Mouse (Mus musculus) stomach, postnatal 0 days (tissue): ENCODE data around the gene Nckap5l. TPM values are rescaled to one million over a fixed set of nuclear protein-coding genes. Genes with fewer than 3 reads are reported as not detected.

ENCODE experiments used
- ATAC-seq: fragments of 200-750 bp; cut with Nextera tagmentation; 2 replicates; pipeline ENCODE4 v1.8.0; 2017; ENCODE audit not compliant: low FRiP score, low TSS enrichment
- DNase-seq: peaks from one replicate; pipeline ENCODE4 v3.0.0-alpha.2; 2016; ENCODE audit warnings: low spot score
- H3K27ac ChIP-seq: fragments of 300-500 bp; sonication (generic); replicated peaks from 2 replicates; pipeline ENCODE4 v1.5.1; 2014; ENCODE audit warnings: mild to moderate bottlenecking, control low read depth
- H3K27me3 ChIP-seq: fragments of 300-500 bp; sonication (generic); 2 replicates; pipeline ENCODE4 v1.6.1; 2014; ENCODE audit warnings: low read length; ENCODE audit not compliant: control insufficient read depth, insufficient read depth
- H3K36me3 ChIP-seq: fragments of 300-500 bp; sonication (generic); 2 replicates; pipeline ENCODE4 v1.6.1; 2014; ENCODE audit warnings: low read length, mixed read lengths; ENCODE audit not compliant: control insufficient read depth, insufficient read depth
- H3K4me1 ChIP-seq: fragments of 300-500 bp; sonication (generic); replicated peaks from 2 replicates; pipeline ENCODE4 v1.6.1; 2014; ENCODE audit warnings: antibody characterized with exemption; ENCODE audit not compliant: control insufficient read depth, insufficient read depth
- H3K4me2 ChIP-seq: fragments of 300-500 bp; sonication (generic); replicated peaks from 2 replicates; pipeline ENCODE4 v1.6.1; 2014; ENCODE audit warnings: low read depth, mild to moderate bottlenecking, control low read depth, moderate library complexity
- H3K4me3 ChIP-seq: fragments of 300-500 bp; sonication (generic); 2 replicates; pipeline ENCODE4 v1.5.1; 2014; ENCODE audit warnings: low read depth, low read length, control low read depth
- H3K9ac ChIP-seq: fragments of 300-500 bp; sonication (generic); 2 replicates; pipeline ENCODE4 v1.6.1; 2014; ENCODE audit warnings: mild to moderate bottlenecking, low read length, control low read depth, mixed read lengths
- H3K9me3 ChIP-seq: fragments of 300-500 bp; sonication (generic); 2 replicates; pipeline ENCODE4 v1.6.1; 2016; ENCODE audit warnings: low read length; ENCODE audit not compliant: control insufficient read depth
- CTCF ChIP-seq: IDR thresholded peaks from 2 replicates; pipeline ENCODE4 v1.5.1; 2016; ENCODE audit warnings: antibody characterized with exemption, low read depth, mild to moderate bottlenecking, moderate library complexity
- EP300 ChIP-seq: optimal IDR thresholded peaks from 2 replicates; pipeline ENCODE3; 2016; ENCODE audit warnings: antibody characterized with exemption
- WGBS: fragments of 180-500 bp; shearing (Covaris S2); extraction: QIAGEN DNeasy Blood & Tissue Kit; methylation state at CpG from one replicate; pipeline ENCODE4 v1.1.7; 2014; 5-methylcytosine and 5-hydroxymethylcytosine counted together
- polyA plus RNA-seq: library from polyadenylated mRNA; unstranded; fragments of >200 nt; fragmentation: Nextera tagmentation; extraction: Ambion mirVana; gene quantifications from 2 replicates; pipeline ENCODE4 v1.2.1, GENCODE M21; 2015

Gene Nckap5l
- polyA plus RNA-seq, 1 experiment from 2014 or later: 2.1 TPM

- TF ChIP-seq CTCF: no peak
- no peak for TF ChIP-seq EP300
- ATAC-seq (peak; percentile 84), DNase-seq (peak; percentile 73)
- Histone ChIP-seq H3K4me3 (no peak overlapping the region), H3K9ac (no peak overlapping the region), H3K4me2 (peak overlapping the region; percentile 17; the same call in 1 of the 2 replicates), H3K27me3 (no peaks in the 10 kb centered on the region), H3K9me3 (no peaks in the 10 kb centered on the region), H3K36me3 (no peaks in the 10 kb centered on the region), H3K27ac (peak overlapping the region; percentile 67), H3K4me1 (peaks cover 3% of the 10 kb centered on the region)
- WGBS: 36% methylated on average over 2 of the region's 2 CpGs
Measured at GRCm38 (mm10) chr15:99440112-99440815, 17.3 kb downstream of the Nckap5l start.

DNA sequence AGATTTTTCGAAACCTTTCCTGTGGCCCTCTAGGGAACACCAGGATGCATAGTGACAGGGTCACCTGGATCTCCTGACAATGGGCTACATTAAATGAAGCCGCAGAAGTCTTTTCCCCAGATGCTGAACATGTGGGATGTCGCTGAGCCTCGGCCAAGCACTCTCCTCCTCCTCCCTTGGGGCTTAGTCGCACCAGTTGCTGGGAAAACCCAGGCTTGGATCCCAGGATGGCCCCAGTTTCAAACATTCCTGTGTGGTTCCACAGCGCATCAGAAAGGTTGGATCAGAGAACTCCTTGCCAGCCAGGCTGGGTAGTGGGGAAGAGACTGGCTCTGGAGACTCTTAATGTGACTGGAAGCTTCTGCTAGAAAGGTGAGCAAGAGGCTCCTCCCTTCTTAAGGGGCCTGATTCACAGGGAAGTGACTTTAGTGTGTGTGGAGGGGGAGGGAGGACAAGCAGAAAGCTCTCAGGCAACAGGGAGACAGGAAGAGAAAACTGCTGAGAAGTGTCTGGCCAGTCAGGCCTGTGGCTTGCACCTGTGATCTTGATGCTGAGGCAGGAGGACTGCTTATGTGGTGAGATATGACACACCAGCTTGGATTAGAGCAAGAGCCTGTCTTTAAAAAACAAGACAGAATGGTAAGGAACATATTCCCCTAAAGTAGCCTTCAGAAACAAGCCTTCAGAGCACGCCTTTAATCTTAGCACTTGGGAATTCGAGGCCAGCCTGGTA is 18.4 kb downstream of the Nckap5l start:
- no peak for TF ChIP-seq EP300
- no peak for TF ChIP-seq CTCF
- WGBS: 60% methylated on average over 8 of the region's 8 CpGs
- Histone ChIP-seq H3K4me3 (no peak overlapping the region), H3K9ac (no peak overlapping the region), H3K36me3 (no peaks in the 10 kb centered on the region), H3K27me3 (no peaks in the 10 kb centered on the region), H3K4me1 (peaks cover 3% of the 10 kb centered on the region), H3K27ac (no peak overlapping the region; the same call in 1 of the 2 replicates), H3K4me2 (no peak overlapping the region), H3K9me3 (no peaks in the 10 kb centered on the region)
- ATAC-seq (no peak), DNase-seq (no peak)

- 68% methylated on average over 11 of the region's 12 CpGs for WGBS
- H3K4me2 ChIP-seq: no peak overlapping the region
- H3K4me3 ChIP-seq: no peak overlapping the region
- no peaks in the 10 kb centered on the region for H3K9me3 ChIP-seq
- no peaks in the 10 kb centered on the region for H3K27me3 ChIP-seq
- H3K9ac ChIP-seq: no peak overlapping the region
- ATAC-seq: peak; percentile 22; the same call in 1 of the 2 replicates
- DNase-seq: peak; percentile 35
- H3K4me1 ChIP-seq: no peaks in the 10 kb centered on the region; the same call in none of the 2 replicates
- H3K27ac ChIP-seq: no peak overlapping the region
- TF ChIP-seq CTCF (no peak), EP300 (no peak)
- peaks cover 7% of the 10 kb centered on the region; the same call in 1 of the 2 replicates for H3K36me3 ChIP-seq
Measured at GRCm38 (mm10) chr15:99433913-99434312, 23.6 kb downstream of the Nckap5l start.

- no peaks in the 10 kb centered on the region for H3K27me3 ChIP-seq
- peaks cover 7% of the 10 kb centered on the region; the same call in 1 of the 2 replicates for H3K36me3 ChIP-seq
- no peak overlapping the region for H3K4me2 ChIP-seq
- peak overlapping the region; percentile 13; the same call in 1 of the 2 replicates for H3K9ac ChIP-seq
- no peaks in the 10 kb centered on the region for H3K9me3 ChIP-seq
- no peak overlapping the region for H3K4me3 ChIP-seq
- TF ChIP-seq CTCF (no peak), EP300 (no peak)
- 88% methylated on average over 16 of the region's 16 CpGs for WGBS
- DNase-seq (no peak), ATAC-seq (no peak)
- no peak overlapping the region for H3K27ac ChIP-seq
- H3K4me1 ChIP-seq: no peaks in the 10 kb centered on the region; the same call in 1 of the 2 replicates
Measured at GRCm38 (mm10) chr15:99433081-99433718, 24.3 kb downstream of the Nckap5l start.

GRCm38 (mm10) chr15:99431967-99432366 is 25.6 kb downstream of the Nckap5l start:
- TF ChIP-seq EP300 (no peak), CTCF (no peak)
- H3K36me3 ChIP-seq: peaks cover 11% of the 10 kb centered on the region; the same call in 1 of the 2 replicates
- H3K4me3 ChIP-seq: no peak overlapping the region
- no peaks in the 10 kb centered on the region for H3K9me3 ChIP-seq
- no peak overlapping the region for H3K4me2 ChIP-seq
- ATAC-seq (no peak), DNase-seq (no peak)
- H3K27ac ChIP-seq: no peak overlapping the region
- H3K9ac ChIP-seq: no peak overlapping the region
- no peaks in the 10 kb centered on the region; the same call in 1 of the 2 replicates for H3K4me1 ChIP-seq
- H3K27me3 ChIP-seq: no peaks in the 10 kb centered on the region
- 73% methylated on average over 8 of the region's 8 CpGs for WGBS
